Mouse (Mus musculus) lung, embryonic 15.5 days (tissue): Measurements from ENCODE around the gene St7l. TPM values are rescaled to one million over a fixed set of nuclear protein-coding genes. Genes with fewer than 3 reads are reported as not detected.
A peak's percentile ranks its signal among the peaks of the same experiment; 100 is the strongest.

Source experiments
- ATAC-seq: fragments of 200-750 bp; cut with Nextera tagmentation; 2 replicates; pipeline ENCODE4 v1.8.0; 2017; ENCODE audit warnings: moderate number of reproducible peaks, borderline replicate concordance; ENCODE audit not compliant: low FRiP score, low TSS enrichment; ENCODE audit errors: extremely low read depth
- H3K27ac ChIP-seq: fragments of 300-500 bp; sonication (generic); 2 replicates; pipeline ENCODE4 v1.5.1; 2015; ENCODE audit warnings: moderate library complexity, mild to moderate bottlenecking, inconsistent platforms
- H3K27me3 ChIP-seq: fragments of 300-500 bp; sonication (generic); 2 replicates; pipeline ENCODE4 v1.6.1; 2015; ENCODE audit warnings: inconsistent platforms
- H3K36me3 ChIP-seq: fragments of 300-500 bp; sonication (generic); 2 replicates; pipeline ENCODE4 v1.6.1; 2015; ENCODE audit warnings: inconsistent platforms
- H3K4me1 ChIP-seq: fragments of 300-500 bp; sonication (generic); 2 replicates; pipeline ENCODE4 v1.6.1; 2015; ENCODE audit warnings: inconsistent platforms
- H3K4me2 ChIP-seq: fragments of 300-500 bp; sonication (generic); 2 replicates; pipeline ENCODE4 v1.6.1; 2015; ENCODE audit warnings: inconsistent platforms, mild to moderate bottlenecking, moderate library complexity
- H3K4me3 ChIP-seq: fragments of 300-500 bp; sonication (generic); 2 replicates; pipeline ENCODE4 v1.5.1; 2015; ENCODE audit warnings: mild to moderate bottlenecking, inconsistent platforms
- H3K9ac ChIP-seq: fragments of 300-500 bp; sonication (generic); 2 replicates; pipeline ENCODE4 v1.6.1; 2015; ENCODE audit warnings: inconsistent platforms
- H3K9me3 ChIP-seq: fragments of 300-500 bp; sonication (generic); 2 replicates; pipeline ENCODE4 v1.6.1; 2016; ENCODE audit warnings: inconsistent platforms
- WGBS: fragments of 180-500 bp; shearing (Covaris S2); methylation state at CpG from one replicate; pipeline ENCODE4 v1.1.7; 2015; 5-methylcytosine and 5-hydroxymethylcytosine counted together
- polyA plus RNA-seq: library from polyadenylated mRNA; unstranded; fragments of >200 nt; fragmentation: Nextera tagmentation; extraction: Ambion mirVana; gene quantifications from 2 replicates; pipeline ENCODE4 v1.2.1, GENCODE M21; 2015

Gene St7l
- polyA plus RNA-seq, 1 experiment from 2014 or later: 35.8 TPM

DNA sequence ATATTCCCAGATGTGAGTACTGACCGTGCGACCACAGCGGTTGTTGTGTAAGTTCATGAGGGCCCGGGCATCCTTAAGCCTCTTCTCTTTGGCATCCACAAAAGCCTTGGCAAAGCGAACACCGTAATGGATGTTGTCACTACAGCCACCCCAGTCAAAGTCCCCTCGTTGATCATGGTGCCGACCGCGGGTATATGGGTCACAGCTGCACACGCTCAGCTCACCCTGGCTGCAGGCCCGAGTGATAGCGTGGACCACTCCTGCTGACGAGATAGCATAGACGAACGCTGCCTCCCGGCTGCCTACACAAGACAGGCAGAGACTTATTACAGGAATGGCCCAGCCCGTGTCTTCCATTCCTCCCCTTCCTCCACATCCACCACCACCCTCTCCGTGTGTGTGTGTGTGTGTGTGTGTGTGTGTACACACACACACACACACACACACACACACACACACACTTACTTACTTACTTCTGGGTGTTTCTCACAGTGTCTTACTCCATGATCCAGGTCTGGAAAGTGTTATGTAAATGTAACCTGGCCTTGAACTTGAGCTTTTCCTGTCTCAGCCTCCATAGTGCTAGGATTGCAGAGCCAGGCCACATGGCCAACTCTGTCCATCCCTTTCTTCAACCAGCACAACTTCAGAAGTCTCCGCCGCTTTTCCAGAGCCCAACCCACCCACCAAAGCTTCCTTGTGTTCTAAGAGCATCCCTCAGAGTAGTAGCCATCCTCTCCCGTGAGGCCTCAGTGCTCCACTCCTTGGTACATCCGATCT is 89.3 kb downstream of the St7l start:
- Histone ChIP-seq H3K9me3 (no peaks in the 10 kb centered on the region), H3K4me3 (no peak overlapping the region), H3K9ac (no peak overlapping the region), H3K27me3 (no peaks in the 10 kb centered on the region), H3K27ac (no peak overlapping the region), H3K4me2 (no peak overlapping the region), H3K4me1 (peaks cover 16% of the 10 kb centered on the region), H3K36me3 (peaks cover 27% of the 10 kb centered on the region; the same call in 1 of the 2 replicates)
- no peak for ATAC-seq
- 73% methylated on average over 23 of the region's 23 CpGs for WGBS

DNA sequence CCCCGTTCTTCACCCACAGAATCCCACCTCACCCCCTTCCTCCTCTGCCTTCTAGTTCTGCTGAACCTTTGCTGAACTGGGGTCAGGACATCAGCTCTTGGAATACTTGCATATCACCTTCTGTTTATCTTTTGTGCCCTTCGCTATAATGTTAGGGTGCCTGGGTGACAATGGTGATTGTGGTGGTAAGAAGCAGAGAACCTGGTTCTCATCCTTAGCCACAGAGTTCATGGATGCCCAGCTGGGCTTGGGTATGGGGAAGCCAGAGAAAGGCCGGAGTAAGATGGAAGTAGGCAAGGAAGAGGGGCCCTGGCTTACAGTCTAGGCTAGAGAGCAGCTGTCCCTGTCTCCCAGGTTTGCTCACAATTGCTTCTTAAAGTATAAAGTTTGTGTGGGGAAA is 90.3 kb downstream of the St7l start:
- H3K4me1 ChIP-seq: peaks cover 16% of the 10 kb centered on the region
- no peak overlapping the region for H3K4me3 ChIP-seq
- H3K9ac ChIP-seq: no peak overlapping the region
- H3K9me3 ChIP-seq: no peaks in the 10 kb centered on the region
- WGBS: 88% methylated on average over 3 of the region's 3 CpGs
- H3K36me3 ChIP-seq: peaks cover 27% of the 10 kb centered on the region; the same call in 1 of the 2 replicates
- H3K4me2 ChIP-seq: no peak overlapping the region
- H3K27ac ChIP-seq: no peak overlapping the region
- peaks cover 5% of the 10 kb centered on the region for H3K27me3 ChIP-seq
- ATAC-seq: no peak

- 93% methylated on average over 15 of the region's 15 CpGs for WGBS
- Histone ChIP-seq H3K9ac (no peak overlapping the region), H3K4me1 (peaks cover 16% of the 10 kb centered on the region), H3K36me3 (peaks cover 27% of the 10 kb centered on the region; the same call in 1 of the 2 replicates), H3K27ac (no peak overlapping the region), H3K27me3 (peaks cover 6% of the 10 kb centered on the region), H3K4me2 (no peak overlapping the region), H3K4me3 (no peak overlapping the region), H3K9me3 (no peaks in the 10 kb centered on the region)
- ATAC-seq: no peak
Measured at GRCm38 (mm10) chr3:104954551-104954950, 90.7 kb downstream of the St7l start.

GRCm38 (mm10) chr3:104956131-104956581 is 92.4 kb downstream of the St7l start:
- Histone ChIP-seq H3K27ac (peak overlapping the region; percentile 25; the same call in 1 of the 2 replicates), H3K27me3 (peaks cover 20% of the 10 kb centered on the region), H3K4me2 (no peak overlapping the region), H3K9ac (no peak overlapping the region), H3K36me3 (peaks cover 16% of the 10 kb centered on the region; the same call in 1 of the 2 replicates), H3K4me1 (peaks cover 30% of the 10 kb centered on the region), H3K9me3 (no peaks in the 10 kb centered on the region), H3K4me3 (no peak overlapping the region)
- WGBS: 27% methylated on average over 6 of the region's 6 CpGs
- peak; percentile 77 for ATAC-seq

DNA sequence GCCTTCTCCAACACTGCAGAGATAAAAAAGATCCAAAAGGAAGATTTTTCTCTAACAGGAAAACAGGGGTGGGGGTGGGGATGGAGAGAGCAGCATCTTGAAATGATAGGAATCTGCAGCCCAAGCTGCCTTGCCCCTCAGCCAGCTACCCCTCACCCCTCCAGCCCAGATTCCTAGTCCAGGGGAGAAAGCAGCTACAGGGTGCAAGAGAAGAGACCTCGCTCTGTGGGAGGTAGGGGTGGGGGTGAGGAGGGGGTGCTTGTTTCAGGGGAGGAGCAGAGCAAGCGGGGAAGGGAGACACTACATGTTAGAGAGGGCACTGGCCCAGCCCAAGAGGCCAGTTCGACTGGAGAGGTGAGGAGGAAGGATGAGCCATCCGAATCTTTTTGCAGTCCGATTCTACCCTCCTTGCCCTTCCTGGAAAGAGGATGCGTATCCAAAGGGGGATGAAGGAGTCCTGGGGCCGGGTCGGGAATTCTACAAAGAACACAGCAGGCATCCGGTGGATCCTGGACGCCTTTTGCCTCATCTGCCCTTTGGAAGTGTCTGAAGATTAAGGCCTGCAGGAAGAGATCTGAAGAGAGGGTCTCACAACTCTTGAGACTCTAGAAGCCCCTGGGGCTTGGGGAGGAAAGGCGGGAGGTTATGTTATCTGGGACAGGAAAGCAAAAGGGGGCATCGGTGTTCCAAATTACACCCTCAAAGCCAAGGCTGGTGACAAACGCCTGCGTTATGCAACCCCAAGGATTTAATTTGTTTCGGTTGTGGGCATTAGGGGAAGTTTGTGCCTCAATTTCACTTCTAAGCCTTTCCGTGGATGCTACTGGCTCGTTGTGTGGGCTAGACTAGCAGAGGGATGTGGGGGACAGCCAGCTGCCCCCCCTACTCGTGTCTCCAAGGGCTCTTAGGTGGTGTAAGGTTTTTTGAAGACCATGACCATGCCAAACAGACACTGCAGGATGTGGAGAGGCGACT is 96.5 kb downstream of the St7l start:
- Histone ChIP-seq H3K4me2 (peak overlapping the region; percentile 78), H3K4me3 (peak overlapping the region; percentile 56), H3K27me3 (peaks cover 51% of the 10 kb centered on the region), H3K9me3 (no peaks in the 10 kb centered on the region), H3K4me1 (peaks cover 67% of the 10 kb centered on the region), H3K9ac (no peak overlapping the region), H3K27ac (no peak overlapping the region), H3K36me3 (no peaks in the 10 kb centered on the region)
- WGBS: 15% methylated on average over 19 of the region's 19 CpGs
- ATAC-seq: no peak

DNA sequence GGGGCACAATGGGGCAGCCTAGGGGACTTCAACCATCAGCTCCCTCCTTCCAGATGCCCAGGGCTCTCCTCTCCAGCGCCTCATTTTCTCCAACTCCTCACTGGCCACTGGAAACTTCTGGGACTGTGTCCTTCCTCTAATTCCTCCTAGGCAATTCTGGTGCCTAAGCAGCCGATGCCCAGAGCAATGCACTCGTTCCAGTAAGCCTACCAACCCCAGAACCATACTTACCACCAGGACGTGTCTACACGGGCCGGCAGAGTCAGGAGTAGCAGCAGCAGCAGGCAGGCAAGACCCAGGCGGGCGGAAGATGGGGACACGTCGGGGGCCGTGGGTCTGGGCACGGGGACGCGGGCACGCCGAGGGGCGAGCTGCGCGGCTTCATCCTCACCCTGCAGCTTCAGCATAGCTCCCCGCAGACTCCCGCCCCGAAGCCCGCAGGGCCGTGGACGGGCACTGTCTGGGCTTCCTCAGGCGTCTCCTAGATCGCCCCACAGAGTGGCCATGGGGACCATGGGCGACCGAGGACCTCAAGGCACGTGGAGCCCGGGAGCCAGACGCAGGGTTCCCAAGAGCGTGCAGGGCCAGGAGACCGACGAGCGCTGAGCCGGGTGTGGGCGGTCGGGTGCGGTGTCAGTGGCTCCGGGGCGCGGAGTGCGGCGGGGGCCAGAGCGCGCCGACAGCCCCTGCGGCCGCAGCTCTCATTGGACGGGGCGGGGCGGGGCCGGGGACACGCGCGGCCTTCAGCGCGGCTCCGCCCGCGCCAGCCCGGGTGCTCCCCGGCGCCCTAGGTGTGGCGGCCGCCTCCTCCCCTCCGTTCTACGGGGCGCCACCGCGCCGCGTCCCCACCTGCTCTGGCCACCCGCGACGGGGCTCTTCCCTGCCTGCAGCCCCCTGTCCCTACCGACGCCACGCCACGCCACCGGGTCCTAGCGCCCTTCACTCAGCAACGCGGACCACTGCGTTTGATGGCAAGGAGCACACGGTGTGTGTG is 97.6 kb downstream of the St7l start, which contains the start of gene Wnt2b:
Gene Wnt2b (minus strand): TSS at position 856 of the 994 bp plus-strand sequence.
- Histone ChIP-seq H3K4me1 (peaks cover 63% of the 10 kb centered on the region), H3K9me3 (no peaks in the 10 kb centered on the region), H3K27me3 (peaks cover 51% of the 10 kb centered on the region), H3K4me2 (peak within 1 kb of the TSS; percentile 78), H3K4me3 (peak within 1 kb of the TSS; percentile 56), H3K9ac (peak within 1 kb of the TSS; percentile 42; the same call in 1 of the 2 replicates), H3K27ac (peak within 1 kb of the TSS; percentile 69), H3K36me3 (no peaks in the 10 kb centered on the region)
- 1% methylated on average over 67 of the region's 87 CpGs for WGBS
- ATAC-seq: peak; percentile 32; the same call in 1 of the 2 replicates

GRCm38 (mm10) chr3:104962141-104962611 is 98.4 kb downstream of the St7l start:
- Histone ChIP-seq H3K9me3 (no peaks in the 10 kb centered on the region), H3K9ac (peak overlapping the region; percentile 42; the same call in 1 of the 2 replicates), H3K4me3 (peak overlapping the region; percentile 56), H3K36me3 (no peaks in the 10 kb centered on the region), H3K4me1 (peaks cover 55% of the 10 kb centered on the region), H3K27ac (peak overlapping the region; percentile 69), H3K4me2 (peak overlapping the region; percentile 78), H3K27me3 (peaks cover 51% of the 10 kb centered on the region)
- WGBS: under 1% methylated on average over 31 of the region's 31 CpGs
- ATAC-seq: peak; percentile 58

DNA sequence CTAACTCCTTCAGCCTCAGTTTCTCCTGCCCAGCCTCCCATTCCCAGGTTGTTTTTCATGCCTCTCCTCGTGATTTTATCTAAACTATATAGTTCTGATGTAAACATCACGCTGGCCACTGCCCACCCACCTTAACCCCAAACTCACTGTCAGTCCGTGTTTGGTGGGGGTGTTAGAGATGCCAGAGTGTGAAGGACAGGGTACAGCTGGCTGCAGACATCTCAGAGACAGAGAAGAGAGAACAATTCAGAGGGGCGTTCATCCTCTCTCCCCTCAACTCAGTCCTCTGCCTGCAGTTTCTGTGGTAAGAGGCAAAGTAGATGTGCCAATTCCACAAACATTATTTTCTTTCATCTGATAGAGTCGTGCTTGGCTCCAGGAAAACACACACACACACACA is 99.1 kb downstream of the St7l start:
- Histone ChIP-seq H3K4me3 (no peak overlapping the region), H3K9ac (no peak overlapping the region), H3K27me3 (peaks cover 51% of the 10 kb centered on the region), H3K9me3 (no peaks in the 10 kb centered on the region), H3K27ac (peak overlapping the region; percentile 69), H3K4me2 (peak overlapping the region; percentile 78), H3K36me3 (no peaks in the 10 kb centered on the region), H3K4me1 (peaks cover 61% of the 10 kb centered on the region)
- peak; percentile 29; the same call in 1 of the 2 replicates for ATAC-seq
- WGBS: 8% methylated on average over 5 of the region's 5 CpGs

- ATAC-seq: no peak
- Histone ChIP-seq H3K4me1 (peaks cover 65% of the 10 kb centered on the region), H3K27ac (0 out of 2 replicates have a peak overlapping the region, but pooled peaks have one; percentile 53), H3K4me2 (no peak overlapping the region), H3K27me3 (peaks cover 51% of the 10 kb centered on the region), H3K36me3 (no peaks in the 10 kb centered on the region), H3K9ac (no peak overlapping the region), H3K9me3 (no peaks in the 10 kb centered on the region), H3K4me3 (no peak overlapping the region)
- 18% methylated on average over 13 of the region's 13 CpGs for WGBS
Measured at GRCm38 (mm10) chr3:104963331-104964276, 99.8 kb downstream of the St7l start.
